Mouse (Mus musculus) megakaryocyte, adult 5-6 weeks (primary cell): ENCODE results near the gene Dnah11. TPM values are rescaled to one million over a fixed set of nuclear protein-coding genes. Genes with fewer than 3 reads are reported as not detected.
A peak's percentile ranks its signal among the peaks of the same experiment; 100 is the strongest.

Experiments
- ATAC-seq: 2 replicates; pipeline ENCODE4 v1.8.0; 2016; ENCODE audit warnings: mild to moderate bottlenecking, inconsistent platforms; ENCODE audit not compliant: poor library complexity, severe bottlenecking
- total RNA-seq, 2 experiments: library from RNA; stranded (forward) in 1 of 2; stranded (reverse) in 1 of 2; fragments of 153-499, 151-499 nt in 1 of 2; fragments of 221-1000, 200-1000 nt in 1 of 2; gene quantifications; 2 replicates each; pipeline versions ENCODE4 v1.2.3 to v1.2.4; 2015 to 2017

Dnah11 gene
- total RNA-seq, 2 experiments from 2014 or later = not detected

DNA sequence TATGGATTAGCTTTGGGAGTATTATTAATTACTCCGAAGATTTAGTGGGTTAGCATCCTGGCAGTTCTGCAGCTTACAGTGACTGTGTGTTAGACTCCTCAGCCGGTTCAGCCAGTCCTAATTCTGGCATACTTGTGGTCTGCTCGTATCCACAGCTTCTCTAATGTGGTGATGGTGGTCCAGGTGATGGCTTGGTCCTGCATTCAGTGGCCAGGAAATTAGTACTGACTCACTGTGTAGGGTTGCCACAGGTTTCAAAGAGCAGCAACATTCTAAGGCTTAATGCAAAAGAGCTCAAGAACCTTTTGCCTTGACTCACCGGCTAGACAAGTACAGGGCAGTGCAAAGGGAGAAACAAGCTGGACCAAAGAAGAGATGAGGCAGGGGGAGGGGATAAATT, 103.9 kb downstream of the Dnah11 start:
- no peak for ATAC-seq

DNA sequence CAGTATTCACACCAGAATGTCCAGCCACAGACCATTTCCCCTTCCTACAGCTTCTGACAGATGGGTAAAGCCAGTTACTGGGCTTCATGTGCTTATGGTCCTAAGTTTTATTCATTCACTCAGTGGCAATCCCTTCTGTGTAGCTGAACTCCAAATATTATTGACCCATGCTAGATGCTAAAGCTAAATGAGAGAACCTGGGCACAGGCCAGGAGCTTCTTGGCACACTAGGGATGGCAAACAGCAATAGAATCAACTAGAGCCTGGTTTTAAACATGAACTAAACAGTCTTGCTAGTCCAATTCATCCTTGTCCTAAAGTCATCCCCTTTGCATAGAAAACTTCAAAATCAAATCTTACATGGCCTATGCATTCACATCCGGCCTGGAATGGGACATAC, 113.6 kb downstream of the Dnah11 start:
- ATAC-seq = no peak

- ATAC-seq = no peak
Observed at GRCm38 (mm10) chr12:118084806-118085205, 114.0 kb downstream of the Dnah11 start.

DNA sequence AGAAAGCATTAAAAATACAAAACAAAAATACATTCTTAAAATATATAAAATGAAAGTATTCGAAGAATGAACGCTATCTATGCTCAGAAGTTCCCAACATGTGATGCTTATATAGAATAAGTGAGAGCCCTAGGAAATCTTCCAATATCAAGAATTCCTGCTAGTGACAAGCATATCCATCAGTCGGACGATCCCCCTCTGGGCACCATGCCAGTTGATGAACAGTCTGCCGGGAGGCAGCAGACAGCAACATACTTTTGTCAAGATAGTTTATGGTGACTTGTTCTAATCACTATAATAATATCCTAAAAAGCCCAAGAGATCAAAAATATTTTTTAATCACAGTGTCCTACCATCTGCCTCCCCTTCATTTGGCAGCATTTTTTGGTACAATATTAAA, 114.7 kb downstream of the Dnah11 start:
- ATAC-seq = no peak

DNA sequence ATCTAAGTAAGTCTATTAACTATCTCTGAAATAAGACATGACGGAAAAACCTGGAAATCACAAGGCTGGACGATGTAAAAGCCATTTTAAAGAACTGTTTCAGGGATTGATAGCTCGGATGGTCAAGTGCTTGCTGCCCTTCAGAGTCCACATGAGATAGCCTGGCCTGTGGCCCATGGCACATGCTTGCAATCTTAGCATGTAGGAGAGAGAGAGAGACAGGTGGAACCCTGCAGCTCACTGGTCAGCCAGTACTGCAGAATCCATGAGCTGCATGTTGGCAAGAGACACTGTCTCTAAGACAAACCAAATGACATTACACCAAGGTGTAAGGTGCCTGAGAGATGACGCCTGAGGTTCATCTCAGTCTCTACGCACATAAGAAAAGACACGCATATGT, 118.4 kb downstream of the Dnah11 start:
- no peak for ATAC-seq

- ATAC-seq = peak; percentile 48
Observed at GRCm38 (mm10) chr12:118078434-118078989, 120.3 kb downstream of the Dnah11 start.

DNA sequence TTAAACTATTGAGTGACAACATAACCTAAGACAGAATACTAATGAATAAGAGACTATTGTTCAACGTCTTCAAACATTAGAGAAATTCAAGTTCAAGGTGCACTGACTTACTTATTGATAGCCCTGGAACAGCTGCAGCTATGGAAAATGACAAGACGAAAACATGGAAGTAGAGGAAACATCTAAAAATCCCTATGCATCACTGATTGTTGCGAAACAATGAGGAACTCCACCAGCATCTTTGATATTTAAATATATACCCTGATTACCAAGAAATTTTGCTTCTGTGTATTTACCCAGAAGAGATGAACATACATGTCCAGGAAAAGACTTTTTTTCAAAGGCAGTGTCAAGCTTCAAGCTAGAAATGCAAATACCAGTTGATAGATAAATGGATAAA, 122.0 kb downstream of the Dnah11 start:
- ATAC-seq = no peak

GRCm38 (mm10) chr12:118072181-118072872, 126.5 kb downstream of the Dnah11 start:
- ATAC-seq = no peak

- ATAC-seq = no peak
Observed at GRCm38 (mm10) chr12:118071667-118072066, 127.2 kb downstream of the Dnah11 start.

DNA sequence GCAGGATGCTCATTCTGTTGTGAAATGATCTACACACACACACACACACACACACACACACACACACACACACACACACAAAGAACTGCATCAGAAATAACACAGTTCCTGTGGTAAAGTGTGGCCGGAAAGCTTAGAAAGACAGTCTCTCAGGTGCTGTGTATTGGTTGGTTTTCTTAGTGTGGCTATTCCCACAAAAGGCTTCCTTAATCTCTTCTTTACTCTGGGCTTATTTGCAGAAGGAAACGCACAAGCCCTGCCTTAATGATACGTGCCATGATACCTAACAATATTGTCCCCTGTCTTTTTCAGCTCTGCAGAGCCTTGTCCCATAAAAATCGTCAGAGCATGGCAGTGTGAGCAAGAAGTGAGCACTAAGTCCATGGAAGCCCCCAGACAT, 130.1 kb downstream of the Dnah11 start:
- no peak for ATAC-seq

DNA sequence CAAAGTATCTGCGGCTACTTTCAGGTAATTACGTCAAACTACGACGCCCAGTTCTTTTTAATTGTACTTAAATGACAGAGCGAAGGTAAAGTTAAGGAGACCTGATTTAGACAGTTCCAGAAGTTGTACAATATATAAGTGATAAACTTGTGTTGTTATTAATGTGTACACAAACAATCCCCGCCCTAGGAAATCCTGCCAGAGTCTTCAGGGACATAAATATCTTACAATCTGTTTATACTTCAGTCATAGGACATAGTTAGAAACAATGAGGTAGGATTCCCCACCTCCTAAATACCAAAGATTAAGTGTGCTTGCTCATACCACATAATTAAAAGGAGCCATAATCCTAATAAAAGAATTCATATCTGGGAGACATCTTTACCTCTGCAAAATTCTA, 136.5 kb downstream of the Dnah11 start:
- ATAC-seq = no peak

DNA sequence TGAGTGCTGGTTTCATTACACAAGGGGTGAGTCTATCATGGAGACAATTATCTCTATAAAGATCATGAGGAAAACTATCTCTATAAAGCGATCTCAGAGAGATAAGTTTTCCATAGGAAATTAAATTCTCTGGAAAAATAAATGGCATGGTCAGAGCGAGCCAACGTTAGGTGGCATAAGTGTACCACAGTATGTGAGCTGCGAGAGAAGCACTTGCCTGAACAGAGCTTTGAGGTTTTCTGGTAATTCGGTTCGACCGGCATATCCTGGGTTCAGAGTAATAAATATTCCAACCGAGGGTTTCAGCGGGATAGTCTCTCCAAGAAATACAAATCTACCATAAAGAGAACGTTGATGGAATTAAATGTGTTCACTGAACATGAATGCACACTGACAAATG, 142.0 kb downstream of the Dnah11 start:
- no peak for ATAC-seq

DNA sequence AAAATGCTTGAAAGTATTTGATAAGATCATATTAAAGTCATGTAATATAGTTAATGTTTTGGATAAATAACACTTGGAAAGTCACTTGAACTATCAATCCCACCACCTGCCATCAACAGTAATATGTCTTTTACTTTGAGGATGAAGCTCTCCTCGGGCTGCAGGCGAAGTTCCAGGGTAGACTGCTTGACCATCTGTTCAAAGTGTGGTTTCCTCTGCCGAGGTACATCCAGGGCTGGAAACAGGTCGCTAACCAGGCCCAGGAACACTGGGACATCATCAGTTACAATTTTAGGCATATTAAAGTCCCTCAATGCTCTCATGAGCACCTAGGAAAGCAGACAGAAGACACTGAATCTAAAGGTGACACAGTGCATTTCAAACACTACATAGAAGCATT, 153.5 kb downstream of the Dnah11 start:
- ATAC-seq = no peak

- no peak for ATAC-seq
Observed at GRCm38 (mm10) chr12:118043130-118043647, 155.7 kb downstream of the Dnah11 start.

DNA sequence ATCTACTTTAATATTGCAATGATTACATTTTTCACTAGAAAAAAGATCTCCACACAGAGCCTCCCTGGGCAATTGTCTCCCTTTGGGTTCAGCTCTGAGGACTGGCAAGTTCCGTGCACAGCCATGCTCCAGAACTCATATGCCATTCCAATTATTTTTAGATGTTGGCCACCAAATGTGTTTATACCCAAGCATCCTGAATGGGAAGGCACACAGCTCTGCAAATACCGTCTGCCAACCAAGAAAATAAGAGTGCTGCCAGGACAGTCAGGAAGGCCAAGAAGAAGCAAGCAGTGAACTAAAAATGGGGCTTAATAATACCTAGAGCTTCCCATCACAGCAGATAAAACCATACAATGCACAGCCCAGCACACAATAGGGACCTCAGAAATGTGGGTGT, 156.6 kb downstream of the Dnah11 start:
- no peak for ATAC-seq

GRCm38 (mm10) chr12:118034990-118035389, 163.9 kb downstream of the Dnah11 start:
- ATAC-seq = no peak

- no peak for ATAC-seq
Observed at GRCm38 (mm10) chr12:118025771-118026170, 173.1 kb downstream of the Dnah11 start.

DNA sequence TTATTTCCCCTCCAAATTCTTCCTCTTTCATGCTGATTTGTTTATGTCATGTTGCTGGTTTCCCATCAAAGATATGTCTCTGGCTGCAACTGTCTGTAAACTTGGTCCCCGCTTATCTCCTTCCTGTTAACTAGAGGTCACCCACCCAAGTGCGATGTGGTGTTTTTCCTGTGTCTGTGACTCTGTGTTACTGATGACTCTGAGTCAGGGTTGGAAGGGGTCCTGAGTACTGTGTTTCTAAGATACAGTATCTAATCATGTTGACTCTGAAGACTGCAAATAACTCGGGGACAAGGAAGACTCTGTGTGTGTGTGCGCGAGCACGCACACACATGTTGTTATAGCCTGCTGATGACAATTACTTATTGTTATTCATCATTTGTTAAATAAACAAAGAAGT, 179.9 kb downstream of the Dnah11 start:
- no peak for ATAC-seq

- ATAC-seq = no peak
Observed at GRCm38 (mm10) chr12:118013872-118014271, 185.0 kb downstream of the Dnah11 start.

GRCm38 (mm10) chr12:118011921-118012320, 186.9 kb downstream of the Dnah11 start:
- ATAC-seq = no peak

- peak; percentile 66 for ATAC-seq
Observed at GRCm38 (mm10) chr12:117994938-117995337, 203.9 kb downstream of the Dnah11 start.

GRCm38 (mm10) chr12:117993499-117993898, 205.3 kb downstream of the Dnah11 start:
- ATAC-seq = peak; percentile 83
